Mouse (Mus musculus): ENCODE measurements at regions not wholly inside any gene's neighbourhood (a gene's known extent, or its start where the extent isn't known, plus 50 kb on each side); places are given as distances from the start of the nearest gene placed in this dataset.

DNA sequence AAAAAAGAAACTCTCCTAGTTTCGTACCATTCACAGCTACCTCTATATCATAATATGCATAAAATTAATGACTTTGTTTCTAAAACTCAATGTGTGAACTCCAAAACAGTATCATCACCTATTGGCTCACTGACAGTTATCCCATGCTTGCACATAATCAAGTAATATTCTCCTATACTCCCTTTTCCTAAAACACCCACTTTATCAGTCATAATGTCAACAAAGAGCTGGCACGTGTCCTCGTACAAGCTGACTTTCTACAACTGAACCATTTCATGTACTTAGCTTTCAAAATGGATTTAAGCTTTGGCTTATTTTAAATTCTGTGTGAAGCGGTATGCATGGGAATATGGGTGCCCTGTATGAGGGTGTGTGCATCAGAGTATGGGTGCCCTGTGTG is 58.0 kb upstream of the Golim4 start:
- DNase-seq (ENCODE audit: low spot score), result no peak

GRCm38 (mm10) chr3:76008564-76009183 is 51.9 kb upstream of the Golim4 start:
- peak; percentile 65 for DNase-seq (ENCODE audit: low spot score)
